Mouse (Mus musculus): ENCODE results near the gene Prpf18.

GRCm38 (mm10) chr2:4638189-4638588 is 13.7 kb downstream of the Prpf18 start:
- TF ChIP-seq GATA1 (IDR thresholded peaks at IDR 0.05; ENCODE audit: borderline replicate concordance, low read length) (no peak), FLI1 (IDR thresholded peaks at IDR 0.05; ENCODE audit: low read length) (no peak)

Data from megakaryocyte, embryonic 14.5 days (primary cell).